Mouse (Mus musculus) layer of hippocampus, adult 18-20 months (tissue): Measurements from ENCODE around the gene Ly6g. TPM values are rescaled to one million over a fixed set of nuclear protein-coding genes. Genes with fewer than 3 reads are reported as not detected.
A peak's percentile ranks its signal among the peaks of the same experiment; 100 is the strongest.
"Not testable (repeated sequence)": the region's sequence is repeated elsewhere in the genome, so short reads cannot be mapped to it uniquely, and the experiment has no call there.

Experiments
- DNase-seq, 2 experiments: peaks; one replicate each; pipeline ENCODE4 v3.0.0; 2022; ENCODE audit warnings: low spot score in 2 of 2
- long read RNA-seq: library from polyadenylated mRNA; stranded (forward); transcript quantifications from one replicate; pipeline ENCODE4 v2.0.0, GENCODE M21; 2021
- total RNA-seq, 2 experiments: library from RNA; stranded (reverse); gene quantifications; 2 replicates each; pipeline ENCODE4 v1.2.3; 2021

The Ly6g gene
- not detected for total RNA-seq
- long read RNA-seq, result 0 reads

- no peak for DNase-seq
These were observed at the start of gene Ly6g for GRCm38 (mm10) chr15:75154940-75155339. Gene Ly6g (plus strand): TSS chr15:75155240.

GRCm38 (mm10) chr15:75110424-75110823 is 44.6 kb upstream of the Ly6g start:
- not testable (repeated sequence) for DNase-seq

DNA sequence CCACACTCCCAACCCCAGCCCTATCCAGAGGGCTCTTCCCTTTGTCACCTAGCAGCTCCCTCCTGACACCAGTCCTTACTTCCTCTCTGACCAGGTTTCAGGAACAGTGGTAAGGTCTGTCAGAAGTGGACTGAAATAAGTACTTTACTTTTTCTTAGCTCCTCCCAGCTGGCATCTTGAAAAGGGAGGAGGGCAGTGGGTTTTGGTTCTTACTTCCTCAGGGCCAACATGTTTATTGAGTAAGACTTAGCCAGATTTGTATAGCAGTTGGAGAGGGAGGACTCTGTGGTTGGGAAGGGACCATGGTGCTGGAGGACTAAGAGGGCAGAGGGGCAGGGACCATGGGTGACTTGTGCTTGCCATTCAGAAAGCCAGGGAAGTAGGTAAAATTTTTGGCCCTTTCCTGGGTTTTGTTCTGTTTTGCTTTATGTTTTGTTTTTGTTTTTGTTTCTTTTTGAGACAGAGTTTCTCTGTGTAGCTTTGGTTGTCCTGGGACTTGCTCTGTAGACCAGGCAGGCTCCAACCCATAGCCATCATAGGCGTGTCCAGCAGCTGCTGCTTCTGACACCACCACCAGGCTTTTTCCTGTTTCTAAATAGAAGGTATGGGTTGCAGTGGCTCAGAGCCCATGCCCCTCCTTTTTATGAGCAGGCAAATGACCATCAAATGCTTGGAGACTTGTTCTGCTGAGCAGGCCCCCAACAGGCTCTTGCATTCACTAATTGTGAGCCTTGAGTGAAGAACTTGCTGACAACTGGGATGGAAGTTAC is 43.0 kb upstream of the Ly6g start, which contains the start of gene Ly6c2:
Gene Ly6c2, minus strand, starts transcription at position 110 of the 770 bp plus-strand sequence.
- DNase-seq, result not testable (repeated sequence)

- no peak for DNase-seq
These were observed 38.5 kb upstream of the Ly6g start for GRCm38 (mm10) chr15:75116525-75116924.

DNA sequence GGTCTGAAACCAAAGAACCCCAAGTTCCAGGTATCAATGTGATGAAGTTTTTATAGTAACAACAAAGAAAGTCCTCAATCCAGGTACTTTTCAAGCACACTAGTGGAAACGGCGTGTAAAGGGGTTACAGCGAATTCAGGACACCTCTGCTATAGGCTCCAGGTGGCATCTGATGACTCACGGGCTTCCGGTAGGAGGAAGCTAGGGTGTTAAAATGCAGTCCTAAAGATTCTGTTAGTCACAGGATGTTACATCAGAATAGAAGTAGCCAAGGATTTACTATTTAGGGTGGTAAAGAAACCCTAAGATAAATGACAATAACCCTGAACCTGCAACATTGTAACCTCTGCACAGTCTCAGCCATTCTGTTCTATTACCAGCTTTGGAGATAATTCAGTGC is 37.6 kb upstream of the Ly6g start:
- DNase-seq, result not testable (repeated sequence)

DNA sequence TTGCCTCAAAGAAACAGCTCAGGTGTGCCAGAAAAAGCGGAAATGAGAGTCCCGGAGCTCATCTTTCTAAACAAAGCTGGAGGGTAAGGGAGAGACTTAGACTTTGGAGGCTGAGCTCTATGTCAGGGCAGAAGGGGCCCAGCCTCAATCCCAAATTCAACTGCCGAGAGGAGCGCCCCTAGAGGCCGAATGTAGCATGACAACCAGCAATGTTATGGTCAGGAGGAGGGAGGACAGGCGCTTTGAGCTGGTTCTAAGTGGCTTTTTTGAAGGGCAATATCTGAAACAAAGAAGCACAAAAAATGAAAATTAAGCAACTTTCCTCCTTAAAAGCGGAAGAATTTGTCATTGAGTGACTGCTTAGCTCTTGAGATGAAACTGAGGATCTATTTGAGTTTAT is 36.3 kb upstream of the Ly6g start:
- peak in 1 of 2 experiments; percentile 5 for DNase-seq

DNA sequence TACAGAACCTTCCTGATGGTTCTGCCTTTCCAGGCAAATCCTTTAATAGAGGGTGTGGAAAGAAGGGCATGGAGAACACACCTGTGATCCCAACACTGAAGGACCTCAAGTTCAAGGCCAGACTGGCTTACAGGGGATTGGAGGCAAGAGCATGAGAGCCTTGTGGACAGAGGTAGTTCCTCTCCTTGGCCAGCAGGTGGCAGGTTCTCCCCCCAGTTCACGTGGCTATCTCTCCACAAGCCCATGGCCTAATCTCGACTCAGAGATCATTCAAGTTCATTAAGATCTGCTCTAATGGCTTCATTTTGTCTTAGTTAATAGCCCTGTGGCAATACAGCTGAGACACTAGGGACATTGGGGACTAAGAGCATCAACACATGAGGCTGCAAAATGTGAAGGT is 35.0 kb upstream of the Ly6g start:
- peak in 1 of 2 experiments; percentile 2 for DNase-seq

- DNase-seq, result not testable (repeated sequence)
These were observed 22.7 kb upstream of the Ly6g start for GRCm38 (mm10) chr15:75132346-75132745.

DNA sequence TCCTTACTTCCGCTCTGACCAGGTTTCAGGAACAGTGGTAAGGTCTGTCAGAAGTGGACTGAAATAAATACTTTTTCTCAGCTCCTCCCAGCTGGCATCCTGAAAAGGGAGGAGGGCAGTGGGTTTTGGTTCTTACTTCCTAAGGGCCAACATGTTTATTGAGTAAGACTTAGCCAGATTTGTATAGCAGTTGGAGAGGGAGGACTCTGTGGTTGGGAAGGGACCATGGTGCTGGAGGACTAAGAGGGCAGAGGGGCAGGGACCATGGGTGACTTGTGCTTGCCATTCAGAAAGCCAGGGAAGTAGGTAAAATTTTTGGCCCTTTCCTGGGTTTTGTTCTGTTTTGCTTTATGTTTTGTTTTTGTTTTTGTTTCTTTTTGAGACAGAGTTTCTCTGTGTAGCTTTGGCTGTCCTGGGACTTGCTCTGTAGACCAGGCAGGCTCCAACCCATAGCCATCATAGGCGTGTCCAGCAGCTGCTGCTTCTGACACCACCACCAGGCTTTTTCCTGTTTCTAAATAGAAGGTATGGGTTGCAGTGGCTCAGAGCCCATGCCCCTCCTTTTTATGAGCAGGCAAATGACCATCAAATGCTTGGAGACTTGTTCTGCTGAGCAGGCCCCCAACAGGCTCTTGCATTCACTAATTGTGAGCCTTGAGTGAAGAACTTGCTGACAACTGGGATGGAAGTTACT is 19.8 kb upstream of the Ly6g start:
- DNase-seq, result not testable (repeated sequence)

- DNase-seq, result not testable (repeated sequence)
These were observed 17.3 kb upstream of the Ly6g start for GRCm38 (mm10) chr15:75137739-75138138.

DNA sequence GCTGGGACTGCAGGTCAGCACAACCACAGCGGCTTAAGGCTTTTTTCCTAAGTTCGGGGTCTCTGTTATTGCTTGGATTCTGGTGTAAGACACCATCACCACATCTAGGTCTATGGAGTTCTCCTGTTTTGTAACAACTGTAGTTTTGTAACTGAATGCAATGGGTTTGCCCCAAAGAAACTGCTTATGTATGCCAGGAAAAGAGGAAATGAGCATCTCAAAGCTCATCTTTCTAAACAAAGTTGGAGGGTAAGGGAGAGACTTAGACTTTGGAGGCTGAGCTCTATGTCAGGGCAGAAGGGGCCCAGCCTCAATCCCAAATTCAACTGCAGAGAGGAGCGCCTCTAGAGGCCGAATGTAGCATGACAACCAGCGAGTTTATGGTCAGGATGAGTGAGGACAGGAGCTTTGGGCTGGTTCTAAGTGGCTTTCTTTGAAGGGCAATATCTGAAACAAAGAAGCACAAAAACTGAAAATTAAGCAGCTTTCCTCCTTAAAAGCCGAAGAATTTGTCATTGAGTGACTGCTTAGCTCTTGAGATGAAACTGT is 13.2 kb upstream of the Ly6g start:
- DNase-seq, result not testable (repeated sequence)

GRCm38 (mm10) chr15:75143735-75144134 is 11.3 kb upstream of the Ly6g start:
- DNase-seq, result no peak

- DNase-seq, result no peak
These were observed 2.0 kb upstream of the Ly6g start for GRCm38 (mm10) chr15:75153087-75153486.

DNA sequence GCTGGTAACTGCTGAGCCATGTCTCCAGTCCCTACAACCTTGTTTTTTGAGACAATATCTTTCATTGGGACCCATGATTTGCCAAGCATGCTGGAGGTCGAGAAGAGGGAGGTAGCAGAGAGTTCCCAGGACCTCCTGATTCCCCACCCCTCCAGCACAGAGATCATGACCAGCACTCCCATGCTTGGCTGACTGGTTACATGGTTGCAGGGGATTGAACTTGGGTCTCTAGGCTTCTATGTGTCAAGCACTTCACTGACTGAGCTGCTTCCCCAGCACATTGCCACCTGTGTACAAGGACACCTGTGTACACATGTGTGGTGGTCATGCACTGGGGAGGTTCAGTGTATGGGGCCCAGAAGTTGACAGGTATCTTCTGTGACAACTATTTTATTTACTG is 2.6 kb downstream of the Ly6g start:
- no peak for DNase-seq

- peak; percentile 5 for DNase-seq
These were observed 20.5 kb downstream of the Ly6g start for GRCm38 (mm10) chr15:75175506-75175905.

DNA sequence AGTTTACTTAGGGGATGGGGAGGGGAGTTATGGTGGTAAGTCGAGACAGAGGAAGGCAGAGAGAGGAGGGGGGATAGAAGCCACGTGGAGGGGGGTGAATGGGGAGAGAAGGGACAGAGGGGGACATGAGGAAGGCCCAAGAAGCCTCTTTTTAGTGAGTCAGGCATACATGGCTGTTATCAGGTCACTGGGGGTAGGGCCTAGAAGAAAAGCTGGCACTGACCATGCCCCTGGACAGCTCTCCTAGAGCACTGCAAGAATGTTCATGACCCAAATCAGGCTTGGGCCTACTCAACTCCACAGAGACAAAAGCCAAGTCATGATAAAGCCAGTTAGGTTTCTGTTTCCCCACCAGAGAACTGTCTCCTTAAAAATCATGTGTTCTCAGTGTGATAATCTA is 31.3 kb downstream of the Ly6g start:
- no peak for DNase-seq

GRCm38 (mm10) chr15:75189116-75189515 is 34.1 kb downstream of the Ly6g start:
- no peak for DNase-seq

DNA sequence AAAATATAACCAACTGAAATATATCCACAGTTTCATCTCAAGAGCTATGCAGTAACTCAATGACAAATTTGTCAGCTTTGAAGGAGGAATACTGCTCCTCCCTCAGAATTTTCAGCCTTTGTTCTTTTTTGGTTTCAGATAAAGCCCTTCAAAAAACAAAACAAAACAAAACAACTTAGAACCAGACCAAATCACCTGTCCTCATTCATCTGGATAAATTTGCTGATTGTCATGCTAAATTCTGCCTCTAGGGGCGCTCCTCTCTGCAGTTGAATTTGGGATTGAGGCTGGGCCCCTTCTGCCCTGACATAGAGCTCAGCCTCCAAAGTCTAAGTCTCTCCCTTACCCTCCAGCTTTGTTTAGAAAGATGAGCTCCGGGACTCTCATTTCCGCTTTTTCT is 35.5 kb downstream of the Ly6g start:
- DNase-seq, result not testable (repeated sequence)
